Mouse (Mus musculus): ENCODE measurements around the gene Rbm15b.

The Rbm15b gene

GRCm38 (mm10) chr9:106884996-106885900 lies 2.0 kb downstream of the Rbm15b start:
- no peak; the same call in 1 of the 2 replicates for ATAC-seq (ENCODE audit: low TSS enrichment)

DNA sequence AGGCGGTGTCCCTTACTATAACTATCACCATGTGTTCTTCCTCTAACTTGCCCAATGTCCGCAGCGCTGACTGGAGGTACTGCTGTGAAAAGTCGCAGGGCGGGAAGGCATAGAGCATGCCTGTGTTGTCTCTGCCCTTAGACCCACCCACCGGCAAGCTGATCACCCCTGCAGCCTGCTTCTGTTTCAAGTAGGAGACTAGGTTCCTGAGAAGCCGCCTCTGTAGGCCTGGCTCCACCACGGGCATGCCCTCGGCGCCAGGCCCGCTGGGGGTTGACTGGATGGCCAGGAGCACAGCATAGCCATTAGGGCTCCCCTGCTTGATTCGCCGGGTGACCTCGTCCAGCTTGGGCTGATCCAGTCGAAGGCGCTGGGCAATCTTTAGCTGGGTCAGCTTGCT lies 2.9 kb downstream of the Rbm15b start:
- no peak for ATAC-seq (ENCODE audit: low TSS enrichment)

DNA sequence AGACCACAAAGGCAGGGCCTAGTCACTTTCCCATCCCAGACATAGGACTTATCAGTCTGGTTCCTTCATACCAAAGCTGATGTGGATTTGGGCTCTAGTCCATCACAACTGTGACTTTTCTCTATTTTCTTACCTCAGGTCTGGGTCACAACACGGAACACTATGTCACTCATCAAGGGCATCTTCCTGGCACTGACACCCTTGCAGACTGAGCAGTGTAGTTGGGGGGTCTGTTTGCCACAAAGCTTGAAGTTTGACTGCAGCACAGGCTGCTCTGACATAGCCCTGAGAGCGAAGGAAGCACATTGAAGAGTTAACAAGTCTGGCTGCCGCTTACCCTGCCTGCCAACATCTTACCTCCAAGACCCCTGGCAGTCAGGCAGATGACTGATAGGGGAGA lies 4.1 kb downstream of the Rbm15b start:
- ATAC-seq (ENCODE audit: low TSS enrichment), result no peak

DNA sequence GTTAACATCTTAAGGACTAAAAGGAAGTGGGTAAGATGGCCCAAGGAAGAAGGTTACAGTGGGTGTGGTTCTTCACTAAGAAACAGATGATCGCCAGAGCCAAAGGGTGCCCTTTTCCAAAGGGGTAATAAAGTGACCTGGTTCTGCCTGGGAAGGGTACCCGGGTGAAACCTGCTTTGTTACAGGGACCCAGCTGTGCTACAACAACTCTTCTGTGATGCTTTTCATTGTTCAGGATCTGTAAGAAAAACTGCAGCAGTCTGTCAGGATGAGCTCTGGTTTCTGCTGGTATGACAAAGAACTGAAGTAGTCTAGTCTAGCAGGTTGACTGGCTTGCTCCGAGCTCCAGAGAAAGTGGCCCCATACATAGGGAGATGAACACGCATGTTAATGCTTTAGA lies 5.1 kb downstream of the Rbm15b start:
- no peak for ATAC-seq (ENCODE audit: low TSS enrichment)

DNA sequence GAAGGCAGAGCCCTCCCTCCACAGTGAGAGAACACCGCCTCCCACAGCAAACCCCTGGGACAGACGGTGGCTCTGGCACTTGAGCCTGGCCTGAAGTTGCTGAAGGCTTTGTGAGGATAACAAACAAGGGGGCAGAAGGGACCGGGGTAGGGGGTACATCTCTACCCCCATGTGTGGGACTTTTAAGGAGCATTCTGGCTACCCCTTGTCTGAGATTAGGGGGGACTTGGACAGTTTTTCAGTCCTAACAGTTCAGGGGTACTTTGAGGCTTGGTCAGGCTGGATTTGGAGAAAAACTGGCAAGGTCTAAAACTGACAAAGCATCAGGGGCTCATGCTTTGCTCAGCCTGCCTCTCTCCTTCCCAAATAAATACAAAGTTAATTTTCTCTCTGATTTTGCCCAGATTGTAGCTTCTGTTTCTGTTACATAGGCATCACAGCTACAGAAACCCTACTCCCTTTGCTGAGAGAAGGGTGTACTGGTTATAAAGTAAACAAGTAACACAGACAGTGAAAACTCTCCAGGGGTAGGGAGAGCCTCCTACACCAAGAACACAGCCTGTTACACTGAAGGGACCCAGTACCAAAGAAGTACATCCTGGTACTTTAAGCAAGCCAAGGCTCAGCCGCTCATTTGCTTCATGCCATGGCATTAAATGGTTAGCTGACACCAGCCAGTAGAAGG lies 6.0 kb downstream of the Rbm15b start:
- no peak for ATAC-seq (ENCODE audit: low TSS enrichment)

DNA sequence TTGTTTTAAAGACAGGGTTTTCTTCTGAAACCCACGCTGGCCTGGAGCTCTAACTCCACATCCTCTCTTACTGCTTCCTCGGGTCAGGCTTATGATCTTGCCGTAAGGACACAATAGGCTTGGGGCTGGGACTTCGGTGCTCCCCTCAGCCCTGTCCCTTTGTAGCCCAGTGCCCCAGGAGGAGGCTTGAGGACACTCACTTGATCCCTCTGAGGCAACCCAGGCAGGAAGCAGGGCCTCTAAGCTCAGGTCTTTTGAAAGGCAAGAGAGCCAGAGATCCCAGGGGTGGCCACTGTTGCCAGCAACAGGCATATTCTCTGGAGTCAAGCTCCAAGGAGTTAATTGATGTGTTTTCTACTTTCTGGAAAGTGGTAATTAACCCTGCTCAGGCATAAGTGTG lies 7.8 kb downstream of the Rbm15b start:
- no peak for ATAC-seq (ENCODE audit: low TSS enrichment)

GRCm38 (mm10) chr9:106876666-106877065 lies 10.6 kb downstream of the Rbm15b start:
- no peak for ATAC-seq (ENCODE audit: low TSS enrichment)

GRCm38 (mm10) chr9:106874216-106874615 lies 13.0 kb downstream of the Rbm15b start:
- ATAC-seq (ENCODE audit: low TSS enrichment), result no peak

GRCm38 (mm10) chr9:106858036-106858435 lies 29.2 kb downstream of the Rbm15b start:
- ATAC-seq (ENCODE audit: low TSS enrichment), result no peak

- ATAC-seq (ENCODE audit: low TSS enrichment), result no peak
Observed at GRCm38 (mm10) chr9:106856664-106857063, 30.6 kb downstream of the Rbm15b start.

- ATAC-seq (ENCODE audit: low TSS enrichment), result no peak
Observed at GRCm38 (mm10) chr9:106842800-106843199, 44.4 kb downstream of the Rbm15b start.

DNA sequence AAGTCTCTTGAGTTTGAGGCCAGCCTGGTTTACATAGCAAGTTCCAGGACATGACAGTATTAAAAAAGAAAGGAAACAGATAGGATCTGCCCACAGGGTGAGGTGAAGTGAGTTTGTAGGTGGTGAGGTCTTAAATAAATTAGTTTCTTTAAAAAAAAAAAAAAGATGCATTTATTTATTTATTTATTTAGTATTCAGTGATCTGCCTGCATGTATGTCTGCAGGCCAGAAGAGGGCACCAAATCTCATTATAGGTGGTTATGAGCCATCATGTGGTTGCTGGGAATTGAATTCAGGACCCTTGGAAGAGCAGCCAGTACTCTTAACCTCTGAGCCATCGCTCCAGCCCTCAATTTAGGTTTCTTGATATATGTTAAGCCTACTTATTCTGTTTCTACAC lies 46.7 kb downstream of the Rbm15b start:
- ATAC-seq (ENCODE audit: low TSS enrichment), result no peak

All from frontal cortex, adult (tissue).